10 mouse cellular contexts compared by ENCODE assay signal in the genomic region with DNA sequence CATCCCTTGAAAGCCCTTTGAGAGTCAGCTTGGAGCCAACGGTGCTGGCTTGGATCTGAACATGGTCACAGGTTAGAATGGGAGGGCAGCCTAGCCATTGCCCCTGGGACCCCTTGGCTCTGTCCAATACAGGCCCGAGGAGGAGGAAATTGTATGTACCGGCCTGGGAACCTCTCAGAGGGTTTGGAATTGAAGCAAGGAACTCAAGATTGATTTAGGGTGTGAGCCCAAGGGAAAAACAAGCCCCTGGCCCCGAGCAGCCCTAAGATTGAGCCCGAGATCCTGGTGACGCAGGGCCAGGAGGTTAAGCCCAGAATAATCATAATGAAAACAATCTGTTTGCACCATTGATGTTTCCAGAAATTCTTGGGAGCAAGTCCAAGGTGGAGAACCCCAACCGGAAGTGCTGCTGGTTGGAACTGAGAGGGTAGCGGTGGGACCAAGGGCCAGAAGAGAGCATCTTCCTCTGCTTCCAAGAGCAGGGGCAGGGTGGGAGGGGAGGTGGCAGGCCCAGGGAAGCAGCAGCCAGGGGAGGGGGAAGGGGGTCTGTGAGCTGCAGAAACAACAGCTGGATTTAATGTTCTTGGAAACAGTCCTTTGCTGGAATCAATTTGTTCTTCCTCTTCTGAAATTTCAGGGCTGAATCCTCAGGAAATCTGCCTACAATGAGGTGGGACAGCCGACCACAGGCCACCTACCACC. TPM values are rescaled to one million over a fixed set of nuclear protein-coding genes. Genes with fewer than 3 reads are reported as not detected.
DNase-seq lines count a peak whose midpoint lies in the region; ATAC-seq and TF ChIP-seq lines count a peak whose summit lies in the region.
"Had no signal": no experiment of that assay in that cellular context is flagged by ENCODE, and none has a peak within 500 bp of the region (broad histone marks: within the 10 kb centered on the region; RNA-seq: fewer than 3 reads in every experiment).

No protein-coding gene starts in this region.

- peak; percentile 19 to 54 for DNase-seq in adrenal gland, adult (ENCODE audit: inconsistent age in 2 of 2, low spot score in 1 of 2)
- no peak for DNase-seq in adrenal gland, adult 18-20 months (ENCODE audit: low spot score in 2 of 2)
- DNase-seq in hindlimb bud, embryonic 11.5 days (ENCODE audit: extremely low spot score, low read depth, low spot score) = peak; percentile 53
- peak; percentile 19 for DNase-seq in lung, adult 2 months
- no peak for DNase-seq in Muller cell, postnatal 12 days (ENCODE audit: inconsistent ontology term)
- DNase-seq: layer of hippocampus, adult 9-11 months; thymus, postnatal 36 days had no signal

- no peak overlapping the region for H3K4me2 ChIP-seq in embryonic facial prominence, embryonic 15.5 days (replicated peaks)

- H3K9me3 ChIP-seq in embryonic facial prominence, embryonic 15.5 days (replicated peaks) = no peaks in the 10 kb centered on the region

- no peak for TF ChIP-seq CTCF in lung, adult 2 months (IDR thresholded peaks at IDR 0.05; ENCODE audit: insufficient read depth, low read length)

- no peak overlapping the region for H3K4me3 ChIP-seq in embryonic facial prominence, embryonic 15.5 days (replicated peaks)
- H3K4me3 ChIP-seq in lung, adult 2 months (replicated peaks; ENCODE audit: extremely low read depth, low read depth, low read length) = no peak overlapping the region

- no peaks in the 10 kb centered on the region for H3K36me3 ChIP-seq in embryonic facial prominence, embryonic 15.5 days

- 27% methylated on average over 9 of the region's 9 CpGs for WGBS in embryonic facial prominence, embryonic 15.5 days
- WGBS in lung, adult 2 months = 56% methylated on average over 9 of the region's 9 CpGs

- no peaks in the 10 kb centered on the region for H3K27me3 ChIP-seq in embryonic facial prominence, embryonic 15.5 days

- H3K27ac ChIP-seq in embryonic facial prominence, embryonic 15.5 days (replicated peaks) = peak overlapping the region; percentile 86

- H3K9ac ChIP-seq in embryonic facial prominence, embryonic 15.5 days = no peak overlapping the region

- peaks cover 39% of the 10 kb centered on the region for H3K4me1 ChIP-seq in embryonic facial prominence, embryonic 15.5 days
- no peaks in the 10 kb centered on the region for H3K4me1 ChIP-seq in lung, adult 2 months (ENCODE audit: control insufficient read depth, insufficient read depth, low read length)

- peak; percentile 83 for ATAC-seq in embryonic facial prominence, embryonic 15.5 days (ENCODE audit: insufficient number of reproducible peaks, low FRiP score, low TSS enrichment, low read depth)
- ATAC-seq in inflammation-experienced regulatory T-cells, adult 6 months = no peak
- no peak for ATAC-seq in megakaryocyte, adult 5-6 weeks (ENCODE audit: poor library complexity, severe bottlenecking)

- no peak for TF ChIP-seq POLR2A in lung, adult 2 months (IDR thresholded peaks at IDR 0.05; ENCODE audit: borderline replicate concordance, extremely low read depth, low read depth, low read length)

RNA-seq across cellular contexts. Expression of a gene that starts 10.6 kb away (rescaled TPM):
- total RNA-seq in adrenal gland, adult 18-20 months (2021) = 1 to 10 TPM; 2.8 to 4.8 TPM
- 9.2 and 10.9 TPM in 2 replicates for polyA plus RNA-seq in embryonic facial prominence, embryonic 15.5 days (2015; fragmentation: Nextera tagmentation; extraction: Ambion mirVana)
- polyA plus RNA-seq in lung, adult 2 months (2012; rRNA removed) = 289 and 334 TPM in 2 replicates
- under 1 TPM; 0.20 to 0.71 (median 0.26) TPM for polyA plus RNA-seq in inflammation-experienced regulatory T-cells, adult 6 months (2017; shearing (Covaris generic))
- total RNA-seq in megakaryocyte, adult 5-6 weeks (2015) = not detected in 2 replicates
- not detected in 2 replicates for total RNA-seq in megakaryocyte, adult 5-6 weeks (2017)

Comparison
In these comparisons a context has a peak if more than half of its experiments do, and no peak if none do; other contexts are left out.
1. DNase-seq: peak in adrenal gland, adult (2 of 2), hindlimb bud, embryonic 11.5 days (single experiment) and lung, adult 2 months (single experiment); none in adrenal gland, adult 18-20 months (0 of 2) and Muller cell, postnatal 12 days (single experiment).
2. RNA of a gene that starts 10.6 kb away (polyA plus RNA-seq): 289 to 334 TPM in lung, adult 2 months; 9.2 to 10.9 TPM in embryonic facial prominence, embryonic 15.5 days and 0.20 to 0.71 TPM in inflammation-experienced regulatory T-cells, adult 6 months; every median in the first group is over 10 times any median in the second.